Mouse (Mus musculus) kidney, adult 2 months (tissue): ENCODE results near the gene Wiz.

Source experiments
- CTCF ChIP-seq: fragments of 200-500 bp; conservative IDR thresholded peaks from 2 replicates; pipeline ENCODE4 v1.5.1; 2011; ENCODE audit warnings: low read depth, mild to moderate bottlenecking, control low read depth, low read length, moderate library complexity, mixed read lengths; ENCODE audit not compliant: insufficient read depth, insufficient read length
- POLR2A ChIP-seq: fragments of 200-500 bp; IDR thresholded peaks from one replicate; pipeline ENCODE4 v1.6.1; 2011; ENCODE audit warnings: low read depth, low read length, control low read depth

GRCm38 (mm10) chr17:32435151-32435550, 45.9 kb upstream of the Wiz start:
- TF ChIP-seq CTCF: no peak
- no peak for TF ChIP-seq POLR2A
